Mouse (Mus musculus) embryonic facial prominence, embryonic 13.5 days (tissue): ENCODE measurements around the gene Ino80. TPM values are rescaled to one million over a fixed set of nuclear protein-coding genes. Genes with fewer than 3 reads are reported as not detected.

Experiments used
- ATAC-seq: fragments of 200-750 bp; cut with Nextera tagmentation; 2 replicates; pipeline ENCODE4 v1.8.0; 2017; ENCODE audit warnings: low read depth; ENCODE audit not compliant: insufficient number of reproducible peaks, insufficient read depth, low FRiP score, low TSS enrichment
- H3K27ac ChIP-seq: fragments of 300-500 bp; sonication (generic); 2 replicates; pipeline ENCODE4 v1.5.1; 2015; ENCODE audit warnings: moderate library complexity, mild to moderate bottlenecking, inconsistent platforms
- H3K27me3 ChIP-seq: fragments of 300-500 bp; sonication (generic); 2 replicates; pipeline ENCODE4 v1.6.1; 2015; ENCODE audit warnings: mild to moderate bottlenecking, inconsistent platforms
- H3K36me3 ChIP-seq: fragments of 300-500 bp; sonication (generic); 2 replicates; pipeline ENCODE4 v1.6.1; 2015; ENCODE audit warnings: mild to moderate bottlenecking, inconsistent platforms
- H3K4me1 ChIP-seq: fragments of 300-500 bp; sonication (generic); 2 replicates; pipeline ENCODE4 v1.6.1; 2015; ENCODE audit warnings: inconsistent platforms
- H3K4me2 ChIP-seq: fragments of 300-500 bp; sonication (generic); 2 replicates; pipeline ENCODE4 v1.6.1; 2015; ENCODE audit warnings: moderate library complexity, mild to moderate bottlenecking, inconsistent platforms
- H3K4me3 ChIP-seq: fragments of 300-500 bp; sonication (generic); 2 replicates; pipeline ENCODE4 v1.5.1; 2015; ENCODE audit warnings: mild to moderate bottlenecking, inconsistent platforms
- H3K9ac ChIP-seq: fragments of 300-500 bp; sonication (generic); 2 replicates; pipeline ENCODE4 v1.6.1; 2015; ENCODE audit warnings: mild to moderate bottlenecking, inconsistent platforms
- H3K9me3 ChIP-seq: fragments of 300-500 bp; sonication (generic); 2 replicates; pipeline ENCODE4 v1.6.1; 2016; ENCODE audit warnings: inconsistent platforms
- WGBS: fragments of 180-500 bp; shearing (Covaris S2); methylation state at CpG from one replicate; pipeline ENCODE4 v1.1.7; 2015; ENCODE audit warnings: mixed read lengths; 5-methylcytosine and 5-hydroxymethylcytosine counted together
- polyA plus RNA-seq: library from polyadenylated mRNA; unstranded; fragments of >200 nt; fragmentation: Nextera tagmentation; extraction: Ambion mirVana; gene quantifications from 2 replicates; pipeline ENCODE4 v1.2.1, GENCODE M21; 2015

The Ino80 gene
- polyA plus RNA-seq, 1 experiment from 2014 or later: 4.9 TPM

DNA sequence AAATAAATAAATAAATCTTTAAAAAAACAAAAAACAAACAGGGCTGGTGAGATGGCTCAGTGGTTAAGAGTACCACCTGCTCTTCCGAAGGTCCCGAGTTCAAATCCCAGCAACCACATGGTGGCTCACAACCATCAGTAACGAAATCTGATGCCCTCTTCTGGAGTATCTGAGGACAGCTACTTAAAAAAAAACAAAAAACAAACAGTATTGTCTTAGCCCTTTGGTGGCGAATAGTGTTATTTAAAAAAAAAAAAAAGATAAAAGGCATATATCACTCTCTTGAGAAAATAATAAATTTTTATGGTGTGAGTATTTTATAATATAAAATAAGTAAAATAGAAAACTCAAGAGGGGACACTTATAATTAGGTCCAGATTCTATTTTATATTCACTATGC is 41.0 kb downstream of the Ino80 start:
- no peak overlapping the region for H3K9ac ChIP-seq

GRCm38 (mm10) chr2:119413819-119414218 is 63.7 kb downstream of the Ino80 start:
- Histone ChIP-seq H3K9ac (no peak overlapping the region), H3K9me3 (no peaks in the 10 kb centered on the region), H3K4me1 (no peaks in the 10 kb centered on the region), H3K27me3 (no peaks in the 10 kb centered on the region), H3K4me2 (no peak overlapping the region), H3K27ac (no peak overlapping the region), H3K4me3 (no peak overlapping the region), H3K36me3 (peaks cover 53% of the 10 kb centered on the region)
- 70% methylated on average over 1 of the region's 1 CpGs for WGBS
- ATAC-seq: no peak

More for the DNA sequence above, 41.0 kb downstream of the Ino80 start:
- H3K4me2 ChIP-seq: no peak overlapping the region
- WGBS: 95% methylated on average over 4 of the region's 4 CpGs
- H3K27me3 ChIP-seq: no peaks in the 10 kb centered on the region
- H3K27ac ChIP-seq: no peak overlapping the region
- no peaks in the 10 kb centered on the region for H3K9me3 ChIP-seq
- no peak overlapping the region for H3K4me3 ChIP-seq
- H3K36me3 ChIP-seq: peaks cover 58% of the 10 kb centered on the region
- no peak for ATAC-seq
- no peaks in the 10 kb centered on the region for H3K4me1 ChIP-seq

DNA sequence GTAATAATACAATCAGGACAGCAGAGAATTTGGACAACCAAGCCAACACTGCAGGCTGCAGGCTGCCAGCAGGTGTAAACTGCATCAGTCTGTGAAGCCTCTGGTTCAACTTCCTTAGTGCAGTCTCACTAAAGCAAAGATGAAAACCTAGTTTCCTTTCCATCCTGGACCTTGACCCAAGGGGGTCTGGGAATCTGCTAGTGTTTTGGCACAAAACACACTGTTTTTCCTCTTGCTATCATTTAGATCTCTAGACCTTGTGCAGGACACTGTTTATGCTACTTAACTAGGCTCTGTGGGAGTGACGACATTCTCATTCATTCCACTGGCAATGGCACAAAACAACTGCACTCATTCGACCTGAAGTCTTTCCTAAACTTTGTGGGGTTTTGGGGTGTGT is 65.8 kb downstream of the Ino80 start:
- H3K36me3 ChIP-seq: peaks cover 50% of the 10 kb centered on the region
- no peak overlapping the region for H3K4me2 ChIP-seq
- no peak for ATAC-seq
- WGBS: 75% methylated on average over 2 of the region's 2 CpGs
- no peaks in the 10 kb centered on the region for H3K4me1 ChIP-seq
- no peak overlapping the region for H3K9ac ChIP-seq
- no peaks in the 10 kb centered on the region for H3K9me3 ChIP-seq
- H3K4me3 ChIP-seq: no peak overlapping the region
- H3K27me3 ChIP-seq: no peaks in the 10 kb centered on the region
- no peak overlapping the region for H3K27ac ChIP-seq

- H3K27me3 ChIP-seq: no peaks in the 10 kb centered on the region
- no peak overlapping the region for H3K27ac ChIP-seq
- no peak overlapping the region for H3K9ac ChIP-seq
- WGBS: 90% methylated on average over 5 of the region's 5 CpGs
- no peak overlapping the region for H3K4me3 ChIP-seq
- no peak for ATAC-seq
- no peak overlapping the region for H3K4me2 ChIP-seq
- H3K9me3 ChIP-seq: no peaks in the 10 kb centered on the region
- no peaks in the 10 kb centered on the region for H3K4me1 ChIP-seq
- H3K36me3 ChIP-seq: peaks cover 55% of the 10 kb centered on the region
Measured at GRCm38 (mm10) chr2:119411016-119411415, 66.5 kb downstream of the Ino80 start.

DNA sequence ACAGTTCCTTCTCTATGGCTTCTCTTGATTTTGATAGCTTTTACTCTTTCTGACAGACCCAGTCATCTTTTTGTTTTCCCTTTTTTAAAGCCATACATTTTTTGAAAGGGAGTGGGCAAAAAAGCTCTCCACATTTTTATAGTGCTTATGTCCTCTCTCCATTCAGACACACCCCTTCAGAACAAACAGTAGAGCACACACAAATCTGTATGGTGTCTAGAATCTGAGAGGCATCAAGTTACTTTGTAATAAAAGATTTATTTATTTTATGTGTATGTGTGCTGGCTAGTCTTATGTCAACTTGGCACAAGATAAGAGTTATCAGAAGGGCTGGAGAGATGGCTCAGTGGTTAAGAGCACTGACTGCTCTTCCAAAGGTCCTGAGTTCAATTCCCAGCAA is 68.8 kb downstream of the Ino80 start:
- H3K27me3 ChIP-seq: no peaks in the 10 kb centered on the region
- H3K36me3 ChIP-seq: peaks cover 64% of the 10 kb centered on the region
- H3K9me3 ChIP-seq: no peaks in the 10 kb centered on the region
- no peak overlapping the region for H3K4me2 ChIP-seq
- H3K27ac ChIP-seq: 0 out of 2 replicates have a peak overlapping the region, but pooled peaks have one; percentile 64
- no peaks in the 10 kb centered on the region for H3K4me1 ChIP-seq
- no peak overlapping the region for H3K4me3 ChIP-seq
- ATAC-seq: no peak
- H3K9ac ChIP-seq: no peak overlapping the region

- no peaks in the 10 kb centered on the region for H3K9me3 ChIP-seq
- no peak overlapping the region for H3K4me3 ChIP-seq
- H3K36me3 ChIP-seq: peaks cover 64% of the 10 kb centered on the region
- WGBS: 82% methylated on average over 8 of the region's 8 CpGs
- H3K27ac ChIP-seq: peak overlapping the region; percentile 64; the same call in 1 of the 2 replicates
- H3K27me3 ChIP-seq: no peaks in the 10 kb centered on the region
- H3K9ac ChIP-seq: no peak overlapping the region
- no peak overlapping the region for H3K4me2 ChIP-seq
- no peaks in the 10 kb centered on the region for H3K4me1 ChIP-seq
- no peak for ATAC-seq
Measured at GRCm38 (mm10) chr2:119408278-119408677, 69.2 kb downstream of the Ino80 start.

DNA sequence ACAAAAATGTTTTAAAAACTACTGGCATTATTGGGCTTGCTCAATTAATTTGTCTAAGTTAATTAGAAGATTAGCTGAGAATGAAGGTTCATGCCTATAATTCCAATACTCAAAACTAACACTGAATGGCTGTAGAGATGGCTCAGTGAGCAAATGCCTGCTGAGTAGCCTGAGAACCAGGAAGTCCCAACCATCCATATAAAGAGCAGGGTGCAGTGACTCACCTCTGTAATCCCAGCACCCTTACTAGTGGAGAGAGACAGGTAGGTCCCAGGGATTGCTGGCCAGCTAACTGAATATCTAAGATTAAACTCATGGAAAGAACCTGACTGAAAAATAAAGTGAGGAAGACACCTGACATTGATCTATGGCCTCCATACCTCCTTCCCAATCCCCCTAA is 78.2 kb downstream of the Ino80 start:
- ATAC-seq: no peak
- Histone ChIP-seq H3K4me2 (no peak overlapping the region), H3K27ac (no peak overlapping the region), H3K4me1 (no peaks in the 10 kb centered on the region), H3K4me3 (no peak overlapping the region), H3K9ac (no peak overlapping the region), H3K9me3 (no peaks in the 10 kb centered on the region), H3K27me3 (no peaks in the 10 kb centered on the region), H3K36me3 (peaks cover 53% of the 10 kb centered on the region)

- Histone ChIP-seq H3K4me2 (no peak overlapping the region), H3K9me3 (no peaks in the 10 kb centered on the region), H3K4me1 (no peaks in the 10 kb centered on the region), H3K36me3 (peaks cover 57% of the 10 kb centered on the region), H3K27ac (no peak overlapping the region), H3K9ac (no peak overlapping the region), H3K4me3 (no peak overlapping the region), H3K27me3 (no peaks in the 10 kb centered on the region)
- no peak for ATAC-seq
- WGBS: 75% methylated on average over 1 of the region's 1 CpGs
Measured at GRCm38 (mm10) chr2:119398665-119399064, 78.8 kb downstream of the Ino80 start.

- 91% methylated on average over 5 of the region's 5 CpGs for WGBS
- no peak overlapping the region for H3K4me3 ChIP-seq
- H3K27me3 ChIP-seq: no peaks in the 10 kb centered on the region
- H3K9me3 ChIP-seq: no peaks in the 10 kb centered on the region
- H3K4me2 ChIP-seq: no peak overlapping the region
- H3K27ac ChIP-seq: no peak overlapping the region
- ATAC-seq: no peak
- H3K4me1 ChIP-seq: no peaks in the 10 kb centered on the region
- peaks cover 61% of the 10 kb centered on the region for H3K36me3 ChIP-seq
- H3K9ac ChIP-seq: no peak overlapping the region
Measured at GRCm38 (mm10) chr2:119398252-119398651, 79.2 kb downstream of the Ino80 start.

- H3K4me1 ChIP-seq: no peaks in the 10 kb centered on the region
- no peak overlapping the region for H3K4me3 ChIP-seq
- WGBS: 95% methylated on average over 4 of the region's 4 CpGs
- peaks cover 64% of the 10 kb centered on the region for H3K36me3 ChIP-seq
- no peak overlapping the region for H3K9ac ChIP-seq
- H3K9me3 ChIP-seq: no peaks in the 10 kb centered on the region
- no peak overlapping the region for H3K4me2 ChIP-seq
- H3K27me3 ChIP-seq: no peaks in the 10 kb centered on the region
- no peak for ATAC-seq
- no peak overlapping the region for H3K27ac ChIP-seq
Measured at GRCm38 (mm10) chr2:119389992-119390391, 87.5 kb downstream of the Ino80 start.

DNA sequence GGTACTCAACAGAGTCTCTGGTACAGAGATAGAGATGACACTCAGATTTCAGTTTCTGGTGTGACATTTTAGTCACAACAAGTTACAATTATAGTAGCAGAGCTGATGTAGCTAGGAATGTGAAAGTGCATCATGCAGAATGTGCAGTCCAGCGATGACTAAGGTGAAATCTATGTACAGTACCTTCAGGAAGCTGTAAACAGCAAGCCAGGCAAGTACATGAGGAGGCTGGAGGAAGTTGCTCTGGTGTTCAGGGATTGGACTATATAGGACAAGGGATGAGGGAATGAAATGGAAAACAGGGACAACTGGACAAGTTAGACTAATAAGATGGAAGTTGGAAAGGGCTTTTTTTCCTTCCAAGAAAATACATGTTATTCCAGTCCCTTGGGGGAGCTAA is 89.2 kb downstream of the Ino80 start:
- no peak overlapping the region for H3K27ac ChIP-seq
- H3K4me3 ChIP-seq: no peak overlapping the region
- no peaks in the 10 kb centered on the region for H3K4me1 ChIP-seq
- no peaks in the 10 kb centered on the region for H3K9me3 ChIP-seq
- H3K4me2 ChIP-seq: no peak overlapping the region
- no peak overlapping the region for H3K9ac ChIP-seq
- WGBS: 88% methylated on average over 1 of the region's 1 CpGs
- no peak for ATAC-seq
- peaks cover 56% of the 10 kb centered on the region for H3K36me3 ChIP-seq
- H3K27me3 ChIP-seq: no peaks in the 10 kb centered on the region

- Histone ChIP-seq H3K9ac (no peak overlapping the region), H3K4me1 (no peaks in the 10 kb centered on the region), H3K36me3 (peaks cover 84% of the 10 kb centered on the region), H3K4me3 (no peak overlapping the region), H3K27ac (no peak overlapping the region), H3K27me3 (no peaks in the 10 kb centered on the region), H3K9me3 (no peaks in the 10 kb centered on the region), H3K4me2 (no peak overlapping the region)
- 86% methylated on average over 3 of the region's 3 CpGs for WGBS
- ATAC-seq: no peak
Measured at GRCm38 (mm10) chr2:119379455-119379854, 98.0 kb downstream of the Ino80 start.

DNA sequence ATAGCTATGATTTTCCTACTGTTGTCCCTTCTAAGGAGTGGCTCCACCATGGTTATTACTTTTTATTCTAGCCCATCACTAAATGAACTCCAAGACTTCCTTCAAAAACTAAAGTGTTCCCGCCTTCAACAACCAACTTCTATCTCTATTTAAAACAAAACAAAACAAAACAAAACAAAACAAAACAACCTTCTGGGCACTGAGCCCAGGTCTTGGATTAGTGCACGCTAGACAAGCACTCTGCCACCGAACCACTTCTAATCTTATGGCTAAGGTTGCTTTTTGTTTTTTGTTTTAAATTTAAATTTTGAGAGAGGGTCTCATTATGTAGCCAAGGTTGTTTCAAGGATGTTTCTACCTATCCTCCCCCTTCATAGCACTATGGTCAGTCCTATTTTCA is 99.7 kb downstream of the Ino80 start:
- no peaks in the 10 kb centered on the region for H3K4me1 ChIP-seq
- WGBS: 90% methylated on average over 3 of the region's 3 CpGs
- no peak overlapping the region for H3K9ac ChIP-seq
- H3K27ac ChIP-seq: no peak overlapping the region
- H3K4me3 ChIP-seq: no peak overlapping the region
- H3K4me2 ChIP-seq: no peak overlapping the region
- no peaks in the 10 kb centered on the region for H3K27me3 ChIP-seq
- no peak for ATAC-seq
- peaks cover 92% of the 10 kb centered on the region for H3K36me3 ChIP-seq
- H3K9me3 ChIP-seq: no peaks in the 10 kb centered on the region
